Mouse (Mus musculus) kidney, adult 2 months (tissue): Measurements from ENCODE around the gene Oat. TPM values are rescaled to one million over a fixed set of nuclear protein-coding genes. Genes with fewer than 3 reads are reported as not detected.
A peak's percentile ranks its signal among the peaks of the same experiment; 100 is the strongest.

Source experiments
- DNase-seq: peaks from one replicate; pipeline ENCODE4 v3.0.0; 2021
- H3K27ac ChIP-seq: fragments of 200-500 bp; 2 replicates; pipeline ENCODE4 v1.5.1; 2012; ENCODE audit warnings: low read depth, low read length, control low read depth, inconsistent platforms; ENCODE audit not compliant: insufficient read depth
- H3K27me3 ChIP-seq: fragments of 200-500 bp; replicated peaks from 2 replicates; pipeline ENCODE4 v1.6.1; 2012; ENCODE audit warnings: mild to moderate bottlenecking, moderate library complexity, low read length, inconsistent platforms; ENCODE audit not compliant: control insufficient read depth, insufficient read depth
- H3K36me3 ChIP-seq: fragments of 200-500 bp; 2 replicates; pipeline ENCODE4 v1.6.1; 2012; ENCODE audit warnings: mild to moderate bottlenecking, moderate library complexity, low read length, inconsistent platforms; ENCODE audit not compliant: control insufficient read depth, insufficient read depth
- H3K4me1 ChIP-seq: fragments of 200-500 bp; 2 replicates; pipeline ENCODE4 v1.6.1; 2011; ENCODE audit warnings: low read length; ENCODE audit not compliant: control insufficient read depth, insufficient read depth
- H3K4me3 ChIP-seq: fragments of 200-500 bp; 2 replicates; pipeline ENCODE4 v1.5.1; 2011; ENCODE audit warnings: mild to moderate bottlenecking, low read depth, low read length, control low read depth; ENCODE audit not compliant: insufficient read depth
- CTCF ChIP-seq: fragments of 200-500 bp; conservative IDR thresholded peaks from 2 replicates; pipeline ENCODE4 v1.5.1; 2011; ENCODE audit warnings: low read depth, mild to moderate bottlenecking, control low read depth, low read length, moderate library complexity, mixed read lengths; ENCODE audit not compliant: insufficient read depth, insufficient read length
- POLR2A ChIP-seq: fragments of 200-500 bp; IDR thresholded peaks from one replicate; pipeline ENCODE4 v1.6.1; 2011; ENCODE audit warnings: low read depth, low read length, control low read depth
- WGBS: fragments of 180-500 bp; shearing (Covaris S2); methylation state at CpG from one replicate; pipeline ENCODE4 v1.1.7; 2018; 5-methylcytosine and 5-hydroxymethylcytosine counted together
- polyA plus RNA-seq: library from polyadenylated mRNA; depleted of rRNA; stranded (reverse); fragments of >200 nt; gene quantifications from 2 replicates; pipeline ENCODE4 v1.2.3, GENCODE M21; 2012

The Oat gene
- polyA plus RNA-seq, 1 experiment = 457 TPM

- TF ChIP-seq POLR2A = no peak
- no peak for TF ChIP-seq CTCF
- peak; percentile 45 for DNase-seq
- H3K36me3 ChIP-seq = peaks cover 5% of the 10 kb centered on the region
- no peaks in the 10 kb centered on the region for H3K4me1 ChIP-seq
- H3K27ac ChIP-seq = no peak overlapping the region
- no peak overlapping the region for H3K4me3 ChIP-seq
- H3K27me3 ChIP-seq = no peaks in the 10 kb centered on the region
- WGBS = 46% methylated on average over 5 of the region's 5 CpGs
Measured at GRCm38 (mm10) chr7:132556575-132556974, 19.6 kb downstream of the Oat start.

DNA sequence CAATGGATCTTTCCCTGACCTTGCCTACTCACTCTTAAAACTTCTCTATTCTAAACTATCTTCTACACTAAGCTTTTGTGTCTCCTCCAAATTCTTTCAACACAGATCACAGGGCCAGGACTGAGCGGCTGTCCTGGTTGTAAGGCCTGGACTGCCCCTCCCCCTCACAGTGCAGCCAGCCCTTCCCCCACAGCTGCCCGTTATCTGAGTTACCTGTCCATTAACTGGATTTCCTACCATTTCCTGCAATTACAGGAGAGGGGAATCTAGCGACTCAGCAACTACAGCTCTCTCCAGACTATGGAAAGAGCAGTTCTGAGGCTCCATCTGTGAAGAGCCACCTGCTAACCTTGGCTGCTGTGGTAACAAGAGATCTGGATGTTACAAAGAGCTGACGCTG lies 20.3 kb downstream of the Oat start:
- TF ChIP-seq CTCF = no peak
- no peak for TF ChIP-seq POLR2A
- Histone ChIP-seq H3K36me3 (peaks cover 5% of the 10 kb centered on the region), H3K27ac (no peak overlapping the region), H3K4me1 (no peaks in the 10 kb centered on the region), H3K27me3 (no peaks in the 10 kb centered on the region), H3K4me3 (no peak overlapping the region)
- WGBS = 61% methylated on average over 4 of the region's 4 CpGs
- no peak for DNase-seq

- WGBS = 19% methylated on average over 2 of the region's 2 CpGs
- no peak for TF ChIP-seq CTCF
- no peak for TF ChIP-seq POLR2A
- Histone ChIP-seq H3K27me3 (no peaks in the 10 kb centered on the region), H3K27ac (0 out of 2 replicates have a peak overlapping the region, but pooled peaks have one; percentile 51), H3K4me1 (no peaks in the 10 kb centered on the region), H3K4me3 (no peak overlapping the region), H3K36me3 (peaks cover 4% of the 10 kb centered on the region; the same call in 1 of the 2 replicates)
- peak; percentile 82 for DNase-seq
Measured at GRCm38 (mm10) chr7:132554091-132554490, 22.1 kb downstream of the Oat start.

- peak; percentile 97 for DNase-seq
- no peaks in the 10 kb centered on the region for H3K36me3 ChIP-seq
- WGBS = under 1% methylated on average over 27 of the region's 27 CpGs
- peak overlapping the region; percentile 5; the same call in 1 of the 2 replicates for H3K27ac ChIP-seq
- H3K4me1 ChIP-seq = no peaks in the 10 kb centered on the region
- H3K4me3 ChIP-seq = peak overlapping the region; percentile 46
- TF ChIP-seq CTCF (peak; percentile 99), POLR2A (no peak)
- H3K27me3 ChIP-seq = no peaks in the 10 kb centered on the region
Measured at GRCm38 (mm10) chr7:132551351-132552126, 24.7 kb downstream of the Oat start.

GRCm38 (mm10) chr7:132547126-132547525 lies 29.1 kb downstream of the Oat start:
- no peaks in the 10 kb centered on the region for H3K4me1 ChIP-seq
- H3K27ac ChIP-seq = no peak overlapping the region
- H3K27me3 ChIP-seq = no peaks in the 10 kb centered on the region
- H3K36me3 ChIP-seq = no peaks in the 10 kb centered on the region
- no peak overlapping the region for H3K4me3 ChIP-seq
- TF ChIP-seq CTCF (no peak), POLR2A (no peak)
- no peak for DNase-seq
- WGBS = 92% methylated on average over 3 of the region's 3 CpGs

GRCm38 (mm10) chr7:132542427-132542826 lies 33.8 kb downstream of the Oat start:
- peak; percentile 8 for DNase-seq
- Histone ChIP-seq H3K27me3 (no peaks in the 10 kb centered on the region), H3K4me1 (no peaks in the 10 kb centered on the region), H3K4me3 (no peak overlapping the region), H3K36me3 (no peaks in the 10 kb centered on the region), H3K27ac (no peak overlapping the region)
- 52% methylated on average over 4 of the region's 4 CpGs for WGBS
- no peak for TF ChIP-seq POLR2A
- no peak for TF ChIP-seq CTCF

DNA sequence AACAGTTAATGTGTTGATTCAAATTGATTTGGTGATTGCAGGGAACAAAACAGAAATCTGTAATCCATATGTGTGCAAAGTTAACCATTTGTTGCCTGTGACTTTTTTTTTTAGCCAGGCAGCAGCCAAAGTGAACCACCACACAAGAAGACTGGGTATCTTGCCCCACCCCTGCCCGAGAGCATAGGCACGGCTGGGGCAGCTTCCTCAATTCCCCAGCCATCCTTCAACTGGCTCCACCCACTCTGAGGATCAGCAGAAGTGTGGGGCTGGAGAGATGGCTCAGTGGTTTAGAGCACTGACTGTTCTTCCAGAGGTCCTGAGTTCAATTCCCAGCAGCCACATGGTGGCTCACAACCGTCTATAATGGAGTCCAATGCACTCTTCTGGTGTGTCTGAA lies 34.6 kb downstream of the Oat start:
- 81% methylated on average over 3 of the region's 3 CpGs for WGBS
- H3K27ac ChIP-seq = no peak overlapping the region
- H3K36me3 ChIP-seq = no peaks in the 10 kb centered on the region
- TF ChIP-seq POLR2A (no peak), CTCF (no peak)
- H3K4me1 ChIP-seq = no peaks in the 10 kb centered on the region
- H3K27me3 ChIP-seq = no peaks in the 10 kb centered on the region
- no peak for DNase-seq
- H3K4me3 ChIP-seq = no peak overlapping the region
